Mouse (Mus musculus) liver, embryonic 15.5 days (tissue): ENCODE results near the gene Trim47. TPM values are rescaled to one million over a fixed set of nuclear protein-coding genes. Genes with fewer than 3 reads are reported as not detected.

Experiments used
- ATAC-seq: fragments of 200-750 bp; cut with Nextera tagmentation; 2 replicates; pipeline ENCODE4 v1.8.0; 2017; ENCODE audit warnings: moderate number of reproducible peaks, mild to moderate bottlenecking, moderate library complexity; ENCODE audit not compliant: insufficient read depth
- H3K27ac ChIP-seq: fragments of 300-500 bp; sonication (generic); replicated peaks from 2 replicates; pipeline ENCODE4 v1.5.1; 2015; ENCODE audit warnings: mild to moderate bottlenecking, inconsistent platforms
- H3K27me3 ChIP-seq: fragments of 300-500 bp; sonication (generic); 2 replicates; pipeline ENCODE4 v1.6.1; 2015; ENCODE audit warnings: mild to moderate bottlenecking, inconsistent platforms
- H3K36me3 ChIP-seq: fragments of 300-500 bp; sonication (generic); replicated peaks from 2 replicates; pipeline ENCODE4 v1.6.1; 2015; ENCODE audit warnings: moderate library complexity, mild to moderate bottlenecking, inconsistent platforms
- H3K4me1 ChIP-seq: fragments of 300-500 bp; sonication (generic); replicated peaks from 2 replicates; pipeline ENCODE4 v1.6.1; 2015; ENCODE audit warnings: inconsistent platforms
- H3K4me2 ChIP-seq: fragments of 300-500 bp; sonication (generic); 2 replicates; pipeline ENCODE4 v1.6.1; 2015; ENCODE audit warnings: moderate library complexity, mild to moderate bottlenecking, inconsistent platforms
- H3K4me3 ChIP-seq: fragments of 300-500 bp; sonication (generic); replicated peaks from 2 replicates; pipeline ENCODE4 v1.5.1; 2015; ENCODE audit warnings: mild to moderate bottlenecking, inconsistent platforms
- H3K9ac ChIP-seq: fragments of 300-500 bp; sonication (generic); 2 replicates; pipeline ENCODE4 v1.6.1; 2015; ENCODE audit warnings: moderate library complexity, mild to moderate bottlenecking, inconsistent platforms
- H3K9me3 ChIP-seq: fragments of 300-500 bp; sonication (generic); replicated peaks from 2 replicates; pipeline ENCODE4 v1.6.1; 2016; ENCODE audit warnings: inconsistent platforms
- WGBS: fragments of 180-500 bp; shearing (Covaris S2); methylation state at CpG from one replicate; pipeline ENCODE4 v1.1.7; 2015; ENCODE audit warnings: mixed read lengths; ENCODE audit not compliant: insufficient replicate concordance; 5-methylcytosine and 5-hydroxymethylcytosine counted together
- polyA plus RNA-seq: library from polyadenylated mRNA; unstranded; fragments of >200 nt; fragmentation: Nextera tagmentation; extraction: Ambion mirVana; gene quantifications from 2 replicates; pipeline ENCODE4 v1.2.1, GENCODE M21; 2015

Gene Trim47
- polyA plus RNA-seq, 1 experiment from 2014 or later, result 5.4 TPM

DNA sequence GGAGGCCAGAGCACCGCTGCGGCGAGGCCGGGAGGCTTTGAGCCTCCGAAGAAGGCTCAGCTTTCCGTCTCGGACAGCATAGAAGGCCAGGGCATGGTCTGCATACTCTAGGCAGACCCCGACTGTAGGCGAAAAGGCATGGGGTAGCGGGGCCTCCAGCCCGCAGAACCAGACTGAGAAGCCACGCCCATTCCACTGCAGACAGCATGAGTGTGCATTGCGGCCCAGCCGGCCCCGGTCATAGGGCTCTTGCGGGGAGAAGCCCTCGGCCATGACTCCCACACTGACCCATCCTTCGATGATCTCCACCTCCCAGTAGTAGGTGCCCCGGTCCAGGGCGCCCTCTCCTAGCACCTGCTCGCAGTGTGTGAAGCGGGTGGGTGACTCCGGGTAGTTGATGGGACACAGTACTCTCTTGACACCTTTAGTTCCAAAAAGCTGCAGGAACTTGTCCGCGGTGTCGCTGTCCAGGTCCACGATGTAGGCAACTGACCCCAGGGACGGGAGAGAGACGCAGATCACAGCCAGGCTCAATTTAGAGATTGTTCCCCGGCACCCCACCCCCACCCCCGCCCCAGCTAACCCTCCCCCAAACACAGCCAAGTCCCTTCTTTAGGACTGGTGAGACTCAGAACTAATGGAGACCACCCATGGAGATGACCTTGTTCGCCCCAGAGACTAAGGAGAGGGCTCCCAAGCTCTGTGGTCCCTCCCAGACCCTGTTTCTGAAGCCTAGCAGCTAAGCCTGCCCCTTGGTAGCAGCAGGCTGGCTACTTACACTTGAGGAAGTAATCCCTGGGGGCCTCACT lies 20.7 kb downstream of the Trim47 start:
- Histone ChIP-seq H3K36me3 (no peaks in the 10 kb centered on the region), H3K9me3 (no peaks in the 10 kb centered on the region), H3K4me2 (peak overlapping the region; percentile 35), H3K4me3 (no peak overlapping the region), H3K27me3 (peaks cover 58% of the 10 kb centered on the region), H3K4me1 (peaks cover 77% of the 10 kb centered on the region), H3K27ac (no peak overlapping the region), H3K9ac (no peak overlapping the region)
- ATAC-seq, result no peak
- WGBS, result 25% methylated on average over 32 of the region's 32 CpGs

DNA sequence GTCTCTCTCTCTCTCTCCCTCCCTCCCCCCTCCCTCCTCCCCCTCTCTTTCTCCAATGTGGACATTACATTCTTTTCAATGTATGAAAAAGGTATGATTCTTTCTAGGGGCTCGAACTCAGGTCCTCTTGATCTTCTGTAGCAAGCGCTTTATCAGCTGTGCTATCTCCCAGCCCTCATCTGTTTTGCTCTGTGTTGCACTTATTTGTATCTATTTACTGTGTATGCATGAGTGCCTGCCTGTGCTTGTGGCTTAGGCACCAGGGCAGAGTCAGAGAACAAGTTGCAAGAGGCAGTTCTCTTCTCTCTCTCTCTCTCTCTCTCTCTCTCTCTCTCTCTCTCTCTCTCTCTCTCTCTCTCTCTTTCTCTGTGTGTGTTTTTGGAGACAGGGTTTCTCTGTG lies 21.9 kb downstream of the Trim47 start:
- Histone ChIP-seq H3K9me3 (no peaks in the 10 kb centered on the region), H3K27me3 (peaks cover 45% of the 10 kb centered on the region), H3K27ac (no peak overlapping the region), H3K4me2 (no peak overlapping the region), H3K36me3 (no peaks in the 10 kb centered on the region), H3K4me1 (peaks cover 83% of the 10 kb centered on the region), H3K4me3 (no peak overlapping the region), H3K9ac (no peak overlapping the region)
- no peak for ATAC-seq
- WGBS, result 61% methylated on average over 2 of the region's 2 CpGs

DNA sequence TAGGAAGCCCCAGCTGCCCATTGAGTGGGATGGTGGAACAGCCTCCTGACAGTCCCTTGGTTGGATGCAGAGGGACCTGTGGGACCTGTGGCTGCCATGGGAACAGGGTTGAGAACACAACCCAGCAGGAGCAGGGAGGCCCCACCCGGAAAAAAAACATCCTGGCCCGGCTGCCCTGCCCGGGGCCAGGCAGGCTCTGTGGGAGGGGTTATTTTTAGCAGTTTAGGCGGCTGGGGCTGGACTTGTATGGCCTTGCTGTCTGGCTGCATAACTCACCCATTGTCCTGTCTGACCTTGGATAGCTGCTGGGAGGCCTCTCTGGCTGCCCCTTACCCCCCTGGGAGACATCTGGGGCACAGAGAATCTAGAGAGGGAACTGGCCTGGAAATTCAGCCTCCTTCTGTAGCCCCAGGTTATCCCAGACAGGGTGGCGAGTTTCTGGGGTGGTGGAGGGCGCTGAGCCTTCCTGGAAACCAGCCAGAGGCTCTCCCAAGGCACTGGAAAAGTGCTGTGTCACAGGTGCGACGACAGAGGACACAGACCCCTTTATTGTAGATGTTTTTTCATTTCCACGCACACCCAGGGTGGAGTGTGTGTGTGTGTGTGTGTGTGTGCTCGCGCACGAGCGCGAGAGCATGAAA lies 22.9 kb downstream of the Trim47 start:
- Histone ChIP-seq H3K4me2 (no peak overlapping the region), H3K27me3 (peaks cover 36% of the 10 kb centered on the region), H3K4me1 (peaks cover 83% of the 10 kb centered on the region), H3K36me3 (no peaks in the 10 kb centered on the region), H3K9ac (no peak overlapping the region), H3K4me3 (no peak overlapping the region), H3K9me3 (no peaks in the 10 kb centered on the region), H3K27ac (peak overlapping the region; percentile 62)
- ATAC-seq, result peak; percentile 57
- 36% methylated on average over 14 of the region's 14 CpGs for WGBS

DNA sequence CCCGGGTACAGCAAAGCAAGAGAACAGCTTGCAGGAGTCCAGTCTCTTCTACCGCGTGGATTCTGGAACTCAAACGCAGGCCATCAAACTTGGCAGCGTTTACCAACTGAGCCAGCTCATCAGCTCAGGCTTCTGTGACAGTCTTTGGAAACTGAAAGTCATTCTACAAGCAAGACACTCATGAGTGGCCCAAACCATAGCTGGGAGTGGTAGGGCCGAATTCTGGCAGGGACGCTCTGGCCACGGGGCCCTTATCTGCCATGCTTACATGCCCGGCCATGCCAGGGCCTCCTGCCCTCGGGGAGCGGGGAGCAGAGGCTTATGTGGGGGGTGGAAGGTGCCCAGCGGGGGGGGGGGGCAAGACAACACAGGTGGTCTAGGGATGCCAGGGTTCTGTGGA lies 23.4 kb downstream of the Trim47 start:
- H3K9me3 ChIP-seq, result no peaks in the 10 kb centered on the region
- H3K4me1 ChIP-seq, result peaks cover 82% of the 10 kb centered on the region
- H3K36me3 ChIP-seq, result no peaks in the 10 kb centered on the region
- no peak overlapping the region for H3K4me2 ChIP-seq
- peaks cover 30% of the 10 kb centered on the region for H3K27me3 ChIP-seq
- 58% methylated on average over 12 of the region's 12 CpGs for WGBS
- H3K9ac ChIP-seq, result no peak overlapping the region
- H3K4me3 ChIP-seq, result no peak overlapping the region
- no peak for ATAC-seq
- H3K27ac ChIP-seq, result peak overlapping the region; percentile 62; the same call in 1 of the 2 replicates

DNA sequence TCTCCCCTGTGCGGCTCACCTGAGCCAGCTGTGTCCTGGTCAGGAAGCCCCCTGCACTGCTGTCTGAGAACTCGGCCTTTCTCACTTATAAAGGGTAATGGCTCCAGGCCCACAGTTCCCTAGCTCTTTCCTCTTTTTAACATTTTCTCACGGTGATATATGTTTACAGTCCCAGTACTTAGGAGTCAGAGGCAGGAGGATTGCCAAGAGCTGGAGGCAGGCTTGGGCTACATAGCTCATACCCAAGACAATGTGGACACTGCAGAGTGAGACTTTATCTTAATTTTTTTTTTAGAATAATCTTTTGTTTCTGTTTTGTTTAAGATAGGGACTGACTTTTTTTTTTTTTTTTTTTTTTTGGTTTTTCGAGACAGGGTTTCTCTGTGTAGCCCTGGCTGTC lies 24.5 kb downstream of the Trim47 start:
- Histone ChIP-seq H3K9me3 (no peaks in the 10 kb centered on the region), H3K9ac (no peak overlapping the region), H3K4me2 (no peak overlapping the region), H3K4me3 (no peak overlapping the region), H3K4me1 (peaks cover 77% of the 10 kb centered on the region), H3K36me3 (no peaks in the 10 kb centered on the region), H3K27me3 (peaks cover 19% of the 10 kb centered on the region), H3K27ac (peak overlapping the region; percentile 55; the same call in 1 of the 2 replicates)
- 32% methylated on average over 4 of the region's 4 CpGs for WGBS
- no peak for ATAC-seq

DNA sequence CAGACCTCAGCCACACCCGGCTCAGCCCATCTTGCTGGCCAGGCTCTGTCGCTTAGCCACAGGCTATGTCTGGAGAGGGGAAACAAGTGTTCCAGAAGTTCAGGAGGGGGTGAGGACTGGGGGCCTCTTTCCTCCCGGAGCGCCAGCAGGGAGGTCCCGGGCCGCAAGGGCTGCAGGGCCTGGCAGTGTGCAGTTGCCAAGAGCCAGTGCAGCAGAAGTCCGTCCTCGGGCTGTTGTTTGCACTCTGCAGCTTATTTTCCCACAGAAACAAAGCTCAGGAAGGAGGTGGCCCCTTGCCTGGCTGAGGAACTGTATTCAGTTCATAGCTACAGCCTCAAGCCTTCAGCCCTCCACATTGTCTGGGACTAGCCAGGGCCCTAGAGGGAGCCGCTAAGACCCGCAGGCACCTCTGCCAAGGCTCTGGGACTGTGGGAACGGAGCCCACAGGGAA lies 25.1 kb downstream of the Trim47 start:
- H3K4me3 ChIP-seq, result no peak overlapping the region
- no peak overlapping the region for H3K9ac ChIP-seq
- H3K27me3 ChIP-seq, result peaks cover 14% of the 10 kb centered on the region
- H3K27ac ChIP-seq, result peak overlapping the region; percentile 55
- 22% methylated on average over 11 of the region's 11 CpGs for WGBS
- peaks cover 72% of the 10 kb centered on the region for H3K4me1 ChIP-seq
- H3K36me3 ChIP-seq, result no peaks in the 10 kb centered on the region
- H3K4me2 ChIP-seq, result peak overlapping the region; percentile 21; the same call in 1 of the 2 replicates
- no peaks in the 10 kb centered on the region for H3K9me3 ChIP-seq
- ATAC-seq, result no peak

DNA sequence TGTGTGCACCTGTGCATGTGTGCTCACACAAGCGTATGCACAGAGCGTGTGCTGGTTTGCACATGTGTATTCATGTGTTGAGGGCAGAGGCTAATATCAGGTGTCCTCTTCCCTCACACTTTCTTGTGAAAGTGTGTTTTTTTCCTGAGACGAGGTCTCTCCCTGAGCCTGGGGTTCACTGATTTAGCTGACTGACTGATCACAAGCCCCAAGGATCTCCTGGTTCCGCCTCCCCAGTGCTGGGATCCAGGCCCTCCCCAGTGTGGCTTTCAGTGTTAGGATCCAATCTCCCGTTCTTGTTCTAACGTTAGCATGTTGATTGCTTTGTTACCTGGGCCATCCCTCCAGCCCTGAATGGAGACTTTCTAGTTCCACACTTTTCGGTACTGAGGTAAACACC lies 26.2 kb downstream of the Trim47 start:
- H3K27me3 ChIP-seq, result peaks cover 3% of the 10 kb centered on the region; the same call in 1 of the 2 replicates
- no peak overlapping the region for H3K9ac ChIP-seq
- peaks cover 61% of the 10 kb centered on the region for H3K4me1 ChIP-seq
- 75% methylated on average over 7 of the region's 7 CpGs for WGBS
- ATAC-seq, result no peak
- no peaks in the 10 kb centered on the region for H3K36me3 ChIP-seq
- H3K9me3 ChIP-seq, result no peaks in the 10 kb centered on the region
- H3K4me2 ChIP-seq, result no peak overlapping the region
- H3K4me3 ChIP-seq, result no peak overlapping the region
- H3K27ac ChIP-seq, result 0 out of 2 replicates have a peak overlapping the region, but pooled peaks have one; percentile 41

DNA sequence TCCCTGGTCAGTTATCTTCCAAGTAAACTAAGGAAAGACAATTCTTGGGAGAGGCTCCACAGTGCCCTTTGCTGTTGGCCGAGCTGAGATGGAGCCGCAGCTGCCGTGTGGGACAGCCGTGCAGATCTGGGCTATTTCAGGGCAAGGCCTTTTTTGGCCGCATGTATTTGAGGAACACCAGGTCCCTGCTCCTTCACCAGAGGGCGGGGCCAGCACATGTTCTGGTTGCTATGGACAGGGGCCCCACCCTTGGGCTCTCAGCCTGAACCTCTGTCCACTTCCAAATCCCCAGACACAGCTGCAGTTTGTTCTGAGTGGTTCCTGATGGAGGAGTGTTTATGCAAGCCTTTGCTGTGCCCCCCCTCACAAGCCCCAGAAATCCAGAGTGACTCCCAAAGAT lies 26.6 kb downstream of the Trim47 start:
- Histone ChIP-seq H3K27me3 (no peaks in the 10 kb centered on the region; the same call in 1 of the 2 replicates), H3K9me3 (no peaks in the 10 kb centered on the region), H3K4me2 (no peak overlapping the region), H3K9ac (no peak overlapping the region), H3K4me1 (peaks cover 59% of the 10 kb centered on the region), H3K27ac (no peak overlapping the region), H3K36me3 (no peaks in the 10 kb centered on the region), H3K4me3 (no peak overlapping the region)
- 54% methylated on average over 6 of the region's 6 CpGs for WGBS
- no peak for ATAC-seq

DNA sequence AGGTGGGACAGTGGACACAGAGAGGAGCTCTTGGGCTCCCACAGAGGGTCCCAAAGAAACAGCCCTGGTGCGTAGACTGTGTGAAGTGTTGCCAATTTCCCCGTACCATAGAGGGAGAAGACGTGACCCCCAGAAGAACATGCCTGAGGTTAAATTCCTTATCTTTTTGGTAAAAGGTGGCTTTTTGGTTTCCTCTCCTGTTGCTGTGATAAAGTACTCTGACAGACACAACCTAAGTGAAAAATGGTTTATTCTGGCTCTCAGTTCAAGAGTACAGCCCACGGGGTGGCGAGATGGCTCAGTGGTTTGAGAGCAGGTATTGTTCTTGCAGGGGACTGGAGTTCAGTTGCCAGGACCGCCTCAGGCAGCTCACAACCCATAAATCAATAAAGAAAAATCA lies 27.5 kb downstream of the Trim47 start:
- Histone ChIP-seq H3K27me3 (no peaks in the 10 kb centered on the region; the same call in 1 of the 2 replicates), H3K36me3 (no peaks in the 10 kb centered on the region), H3K4me1 (peaks cover 55% of the 10 kb centered on the region), H3K4me2 (no peak overlapping the region), H3K27ac (peak overlapping the region; percentile 35; the same call in 1 of the 2 replicates), H3K9me3 (no peaks in the 10 kb centered on the region), H3K9ac (no peak overlapping the region), H3K4me3 (no peak overlapping the region)
- WGBS, result 29% methylated on average over 6 of the region's 6 CpGs
- no peak for ATAC-seq

DNA sequence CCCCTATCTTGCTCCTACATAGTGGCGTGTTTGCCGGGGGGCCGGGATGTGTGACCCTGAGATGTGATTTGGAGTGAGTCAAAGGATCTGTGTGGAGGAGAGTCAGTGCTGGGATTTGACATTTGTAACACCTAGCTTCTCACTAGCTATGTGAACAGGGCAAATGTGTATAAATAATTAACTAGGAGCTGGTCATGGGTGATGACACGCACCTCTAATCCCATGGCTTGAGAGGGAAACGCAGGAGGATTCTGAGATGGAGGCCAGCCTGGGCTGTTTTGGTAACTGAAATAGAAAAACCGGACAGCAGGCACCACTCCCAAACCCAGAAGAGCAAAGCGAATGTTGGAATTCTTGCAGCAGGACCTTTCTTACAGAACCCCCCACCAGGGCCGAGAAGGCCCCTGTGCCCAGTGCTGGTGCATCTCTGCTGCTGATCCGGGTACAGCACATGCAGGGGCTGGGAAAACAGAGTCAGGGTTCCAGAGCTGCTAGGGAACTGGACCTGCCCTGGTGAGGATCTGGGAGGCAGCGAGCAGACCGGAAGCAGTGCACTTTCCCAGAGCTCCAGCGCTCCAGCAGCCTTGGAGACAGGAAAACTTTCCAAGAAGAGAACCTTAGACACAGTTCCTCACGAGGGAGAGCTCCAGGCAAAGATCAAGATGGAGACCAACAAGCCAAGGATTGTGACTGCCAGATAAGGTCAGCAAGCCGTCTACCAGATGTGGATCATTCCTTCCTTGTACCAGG lies 28.1 kb downstream of the Trim47 start:
- Histone ChIP-seq H3K9ac (no peak overlapping the region), H3K27ac (peak overlapping the region; percentile 42; the same call in 1 of the 2 replicates), H3K4me3 (no peak overlapping the region), H3K36me3 (no peaks in the 10 kb centered on the region), H3K9me3 (no peaks in the 10 kb centered on the region), H3K27me3 (no peaks in the 10 kb centered on the region; the same call in 1 of the 2 replicates), H3K4me1 (peaks cover 53% of the 10 kb centered on the region), H3K4me2 (no peak overlapping the region)
- 59% methylated on average over 14 of the region's 14 CpGs for WGBS
- ATAC-seq, result no peak
